Mouse (Mus musculus): ENCODE measurements at regions not wholly inside any gene's neighbourhood (a gene's known extent, or its start where the extent isn't known, plus 50 kb on each side); places are given as distances from the start of the nearest gene placed in this dataset.

DNA sequence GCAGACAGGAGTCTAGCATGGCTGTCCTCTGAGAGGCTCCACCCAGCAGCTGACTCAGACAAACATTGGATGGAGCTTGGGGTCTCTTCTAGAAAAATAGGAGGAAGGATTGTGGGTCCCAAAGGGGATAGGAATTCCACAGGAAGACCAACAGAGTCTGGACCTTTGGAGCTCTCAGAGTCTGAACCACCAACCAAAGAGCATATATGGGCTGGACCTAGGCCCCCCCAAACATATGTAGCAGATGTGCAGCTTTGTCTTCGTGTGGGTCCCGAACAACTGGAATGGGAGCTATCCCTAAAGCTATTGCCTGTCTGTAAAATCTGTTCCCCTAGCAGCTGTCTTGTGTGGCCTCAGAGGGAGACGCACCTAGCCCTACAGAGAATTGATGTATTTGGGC lies 50.1 kb upstream of the Cpm start:
- no peak for DNase-seq (ENCODE audit: low read depth, low spot score)

DNA sequence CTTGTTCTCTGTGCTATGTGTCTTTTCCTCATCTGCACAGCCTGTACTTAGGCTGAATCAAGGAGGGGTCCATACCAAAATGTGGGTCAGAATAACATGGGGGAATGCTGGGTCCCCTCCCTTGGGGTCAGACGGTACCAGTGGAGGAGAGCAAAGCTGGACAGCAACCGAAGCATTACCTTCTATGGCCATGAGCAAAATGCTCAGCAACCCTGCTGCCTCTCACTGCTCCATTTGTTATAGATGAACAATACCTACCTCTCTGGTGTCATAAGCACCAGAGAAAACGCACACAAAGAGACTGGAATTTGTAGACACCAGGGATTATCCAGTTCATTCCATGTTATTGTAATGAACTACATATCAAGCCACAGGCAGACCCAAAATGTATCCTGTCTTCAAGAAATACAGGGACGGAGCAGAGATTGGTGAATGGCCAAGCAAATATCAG lies 50.6 kb upstream of the Cpm start:
- no peak for DNase-seq (ENCODE audit: low read depth, low spot score)

DNA sequence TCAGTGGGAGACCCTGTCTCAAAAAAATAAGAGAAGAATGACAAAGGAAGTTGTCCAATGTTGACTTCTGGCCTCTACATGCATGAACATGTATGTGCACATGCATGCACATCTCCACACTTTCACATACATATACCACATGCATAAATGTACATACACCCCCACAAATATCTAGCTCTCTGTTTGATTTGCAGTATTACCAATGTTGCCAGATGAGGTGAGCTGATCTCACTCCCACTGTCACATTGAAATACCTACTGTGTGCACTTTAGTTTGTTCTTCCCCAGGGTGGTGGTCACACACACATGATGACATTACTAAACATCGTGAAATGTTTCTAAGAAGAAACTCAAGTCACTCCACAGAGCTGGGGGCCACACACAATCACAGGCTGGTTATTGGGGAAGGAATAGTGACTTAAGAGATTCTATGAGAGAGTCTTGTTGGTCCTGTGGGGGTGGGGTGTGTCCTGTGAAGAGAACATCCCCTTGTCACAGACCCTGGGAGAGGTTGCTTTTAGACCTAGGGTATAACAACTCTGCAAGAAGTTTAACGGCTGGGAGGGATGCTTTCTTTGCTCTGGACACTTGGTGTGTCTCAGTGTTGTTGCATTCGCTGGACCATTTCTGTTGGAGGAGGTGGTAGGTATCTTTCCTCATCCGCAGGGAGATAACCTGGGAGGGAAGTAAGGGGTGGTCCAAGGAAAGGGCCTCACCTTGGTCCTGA lies 51.2 kb upstream of the Cpm start:
- DNase-seq (ENCODE audit: low read depth, low spot score), result no peak

DNA sequence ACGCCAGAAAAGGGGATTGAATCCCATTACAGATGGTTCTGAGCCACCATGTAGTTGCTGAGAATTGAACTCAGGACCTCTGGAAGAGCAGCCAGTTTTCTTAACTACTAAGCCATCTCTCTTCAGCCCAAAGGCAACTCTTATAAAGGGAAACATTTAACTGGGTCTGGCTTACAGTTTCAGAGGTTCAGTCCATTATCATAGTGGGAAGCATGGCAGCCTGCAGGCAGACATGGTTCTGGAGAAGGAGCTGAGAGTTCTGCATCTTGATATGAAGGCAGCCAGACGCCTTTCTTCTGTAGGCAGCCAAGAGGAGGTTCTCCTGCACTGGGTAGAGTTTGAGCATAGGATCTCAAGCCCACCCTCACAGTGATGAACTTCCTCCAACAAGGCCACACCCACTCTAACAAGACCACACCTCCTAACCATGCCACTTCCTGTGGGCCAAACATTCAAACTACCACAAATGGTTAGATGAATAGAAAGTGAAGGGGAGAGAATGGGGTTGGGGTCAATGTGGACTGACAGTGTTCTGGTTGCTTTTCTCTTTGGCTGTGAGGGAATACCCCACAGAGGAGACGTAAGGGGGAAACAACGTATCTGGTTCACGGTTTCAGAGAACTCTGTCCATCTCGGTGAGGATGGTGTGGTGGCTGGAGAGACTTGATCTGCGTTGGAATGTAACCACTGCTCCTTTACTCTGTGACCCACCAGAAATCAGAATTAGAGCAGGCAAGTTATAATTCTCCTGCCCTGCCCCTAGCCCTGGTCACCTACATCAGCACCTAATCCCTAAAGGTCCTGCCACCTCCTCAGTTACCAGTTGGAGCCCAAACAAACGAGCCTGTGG lies 52.2 kb upstream of the Cpm start:
- no peak for DNase-seq (ENCODE audit: low read depth, low spot score)

DNA sequence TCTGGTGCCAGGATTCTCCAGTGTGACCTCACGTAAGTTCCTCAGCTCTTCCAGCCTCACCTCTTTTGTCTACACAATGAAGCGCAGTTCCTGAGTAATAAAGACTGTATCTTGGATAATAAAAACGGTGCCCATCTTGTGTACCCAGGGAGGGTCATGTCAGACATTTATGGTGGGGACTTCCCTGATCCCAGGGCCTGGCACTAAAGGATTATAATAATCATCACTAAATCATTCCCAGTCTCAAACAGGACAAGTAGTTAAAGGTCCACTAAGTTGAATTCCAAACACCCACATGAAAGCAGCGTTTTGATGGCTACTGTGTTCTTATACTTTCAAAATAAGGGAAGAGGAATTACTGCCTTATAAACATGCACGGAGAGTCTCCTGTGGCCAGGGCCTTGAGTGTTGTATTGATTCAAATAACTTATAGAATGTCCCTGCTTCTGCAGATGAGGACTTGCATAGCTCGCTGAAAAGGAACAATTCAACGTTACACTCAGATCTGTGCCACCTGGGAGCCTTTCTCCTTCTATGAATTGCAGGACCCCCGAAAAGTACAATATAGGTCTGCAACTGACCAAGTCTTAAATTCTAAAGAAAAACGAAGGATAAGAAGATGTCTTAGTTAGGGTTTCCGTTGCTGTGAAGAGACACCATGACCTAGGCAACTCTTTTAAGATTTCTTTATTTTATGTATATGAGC lies 53.0 kb upstream of the Cpm start:
- no peak for DNase-seq (ENCODE audit: low read depth, low spot score)

DNA sequence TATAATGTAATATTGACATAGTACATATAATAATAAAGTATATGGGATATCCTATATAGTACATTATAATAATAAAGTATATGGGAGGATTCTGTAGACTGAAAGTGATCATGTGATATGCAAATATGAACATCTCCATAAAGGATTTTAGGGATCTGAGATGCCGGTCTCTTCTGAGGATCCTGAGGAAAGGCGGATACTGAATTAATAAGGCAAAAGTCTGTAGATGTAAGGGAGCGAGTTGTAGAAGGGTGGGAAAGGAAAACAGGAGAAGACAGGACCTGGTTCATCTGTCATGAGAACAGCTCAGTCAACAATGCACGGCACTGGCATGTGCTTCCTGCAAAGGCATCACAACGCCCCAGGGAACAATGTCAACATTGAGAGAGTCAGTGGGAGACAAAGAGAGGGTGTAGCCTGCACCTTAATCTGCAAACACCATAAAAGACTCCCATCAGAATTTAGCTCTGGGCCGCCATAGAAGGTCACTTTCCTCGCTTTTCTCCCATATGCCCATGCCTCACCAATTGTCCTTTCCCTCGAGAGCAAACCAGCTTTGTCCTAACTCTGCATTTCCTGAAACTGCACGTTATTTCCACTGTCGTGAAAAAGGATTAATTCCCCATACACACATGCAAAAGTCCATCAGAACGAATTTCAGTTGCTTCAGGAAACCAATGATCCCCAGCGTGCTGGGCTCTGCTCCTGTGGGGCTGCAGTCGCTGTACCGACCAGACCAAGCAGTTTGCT lies 53.7 kb upstream of the Cpm start:
- DNase-seq (ENCODE audit: low read depth, low spot score), result no peak

DNA sequence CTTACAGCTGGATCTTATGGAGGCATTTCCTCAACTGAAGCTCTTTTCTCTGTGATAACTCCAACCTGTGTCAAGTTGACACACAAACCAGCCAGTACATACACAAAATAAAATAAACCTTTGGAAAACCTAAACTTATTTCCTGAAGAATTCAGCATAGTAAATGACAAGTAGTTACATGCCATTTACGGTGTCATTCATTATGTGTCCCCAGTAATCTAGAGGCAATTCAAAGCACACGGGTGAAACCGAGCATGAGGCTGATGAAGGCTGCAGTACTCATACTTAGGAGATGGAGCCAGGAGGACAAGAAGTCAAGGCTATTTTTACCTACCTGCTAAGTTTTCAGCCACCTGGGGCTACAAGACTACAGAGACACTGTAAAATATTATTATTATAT lies 54.4 kb upstream of the Cpm start:
- DNase-seq (ENCODE audit: low read depth, low spot score), result no peak

DNA sequence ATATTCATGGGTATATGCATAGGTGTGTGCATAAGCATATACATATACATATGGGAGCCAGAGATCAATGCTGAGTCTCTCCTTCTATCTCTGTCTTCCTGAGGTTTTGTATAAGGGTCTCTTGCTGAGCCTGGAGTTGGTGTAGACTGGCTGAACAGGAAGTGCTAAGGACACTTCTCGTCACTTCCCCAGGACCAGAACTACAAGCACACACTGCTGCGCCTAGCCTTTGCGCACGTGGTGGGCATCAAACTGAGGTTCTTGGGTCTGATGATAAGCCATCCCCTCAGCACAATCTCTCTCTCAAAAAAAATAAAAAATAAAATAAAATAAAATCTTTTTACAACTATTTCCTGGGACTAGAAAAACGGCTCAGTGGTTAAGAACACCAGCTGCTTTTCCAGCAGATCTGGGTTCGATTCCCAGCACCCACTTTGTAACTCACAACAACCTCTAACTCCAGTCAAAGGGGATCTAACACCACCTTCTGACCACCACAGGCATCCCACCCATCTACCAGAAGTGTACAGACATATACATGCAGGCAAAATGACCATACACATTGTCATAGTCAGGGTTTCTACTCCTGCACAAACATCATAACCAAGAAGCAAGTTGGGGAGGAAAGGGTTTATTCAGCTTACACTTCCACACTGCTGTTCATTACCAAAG lies 55.1 kb upstream of the Cpm start:
- DNase-seq (ENCODE audit: low read depth, low spot score), result no peak

DNA sequence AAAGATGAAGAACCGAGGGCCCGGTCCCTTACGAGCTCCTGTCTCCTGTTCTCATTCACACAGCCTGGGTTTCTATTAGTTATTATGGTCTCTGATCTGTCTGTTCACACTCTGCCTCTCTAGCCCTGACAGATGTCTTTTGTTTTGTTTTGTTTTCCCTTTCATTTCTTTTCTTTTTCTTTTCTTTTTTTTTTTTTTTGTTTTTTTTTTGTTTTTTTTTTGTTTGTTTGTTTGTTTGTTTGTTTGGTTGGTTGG lies 55.8 kb upstream of the Cpm start:
- DNase-seq (ENCODE audit: low read depth, low spot score), result no peak

DNA sequence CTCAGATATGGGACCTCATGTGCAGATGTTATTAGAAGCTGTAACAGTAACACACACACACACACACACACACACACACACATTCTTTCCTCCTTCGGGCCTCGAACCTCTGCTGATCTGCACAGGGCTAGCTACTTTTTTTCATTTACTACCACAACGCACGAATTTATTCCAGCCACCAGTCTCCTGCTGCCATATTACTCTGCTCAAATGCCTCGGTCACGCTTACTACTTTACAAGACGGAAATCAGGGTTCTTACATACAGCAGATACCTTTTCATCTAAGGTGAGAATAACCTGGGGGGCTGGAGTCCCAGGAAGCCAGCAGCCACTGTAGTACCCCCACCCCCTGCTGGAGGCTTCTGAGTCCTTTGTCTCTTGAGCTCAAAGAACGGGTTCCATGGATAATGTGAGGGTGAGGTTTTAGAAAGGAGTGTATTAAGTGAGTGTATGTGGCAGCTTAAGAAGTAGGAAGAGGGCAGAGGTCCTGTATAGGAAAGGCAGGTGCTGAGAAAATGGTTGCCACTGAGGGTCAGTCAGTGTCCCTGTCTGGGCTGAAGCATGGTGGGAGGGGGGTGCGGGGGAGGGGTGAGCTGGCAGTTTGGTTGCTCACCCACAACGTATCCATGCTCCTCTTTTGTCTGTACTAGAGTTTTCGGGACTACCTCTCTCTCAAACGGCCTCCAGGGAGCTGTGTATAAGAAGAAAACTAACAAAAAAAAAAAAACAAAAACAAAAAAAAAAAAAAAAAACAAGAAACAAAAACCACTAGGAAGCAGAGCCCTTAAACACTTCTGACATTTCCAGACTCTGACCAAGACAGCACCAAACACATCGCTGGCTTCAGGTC lies 56.3 kb upstream of the Cpm start:
- no peak for DNase-seq (ENCODE audit: low read depth, low spot score)

DNA sequence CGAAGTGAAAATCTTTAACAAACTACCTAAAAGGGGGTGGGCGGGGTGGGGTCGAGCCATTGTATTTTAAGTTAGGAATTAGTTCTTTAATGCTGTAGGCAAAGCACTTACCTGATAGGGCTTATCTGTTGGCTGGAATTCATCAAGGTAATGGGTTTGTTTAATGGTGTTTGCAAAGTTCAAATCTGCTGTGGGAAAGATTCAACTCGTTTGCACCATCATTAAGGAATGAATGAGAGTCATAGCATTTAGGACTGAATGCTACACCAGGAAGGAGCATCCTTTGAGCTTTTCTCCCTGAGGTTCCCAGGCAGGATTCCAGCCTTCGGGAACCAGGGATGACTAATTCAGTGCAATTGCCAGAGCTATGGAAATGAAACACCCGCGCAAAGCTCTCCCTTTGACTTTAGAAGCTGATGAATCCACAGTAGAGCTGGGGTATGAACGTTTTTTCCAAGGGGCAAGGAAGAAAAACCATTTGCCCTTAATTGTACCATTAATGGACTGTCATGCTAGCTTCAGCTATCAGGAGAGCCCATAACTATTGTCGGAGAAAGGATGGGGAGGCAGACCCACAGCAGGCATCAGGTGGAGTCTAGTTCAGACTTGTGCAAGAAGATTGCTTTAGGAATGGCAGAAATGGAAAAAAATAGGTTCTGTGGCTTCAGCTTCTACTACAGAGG lies 57.3 kb upstream of the Cpm start:
- no peak for DNase-seq (ENCODE audit: low read depth, low spot score)

DNA sequence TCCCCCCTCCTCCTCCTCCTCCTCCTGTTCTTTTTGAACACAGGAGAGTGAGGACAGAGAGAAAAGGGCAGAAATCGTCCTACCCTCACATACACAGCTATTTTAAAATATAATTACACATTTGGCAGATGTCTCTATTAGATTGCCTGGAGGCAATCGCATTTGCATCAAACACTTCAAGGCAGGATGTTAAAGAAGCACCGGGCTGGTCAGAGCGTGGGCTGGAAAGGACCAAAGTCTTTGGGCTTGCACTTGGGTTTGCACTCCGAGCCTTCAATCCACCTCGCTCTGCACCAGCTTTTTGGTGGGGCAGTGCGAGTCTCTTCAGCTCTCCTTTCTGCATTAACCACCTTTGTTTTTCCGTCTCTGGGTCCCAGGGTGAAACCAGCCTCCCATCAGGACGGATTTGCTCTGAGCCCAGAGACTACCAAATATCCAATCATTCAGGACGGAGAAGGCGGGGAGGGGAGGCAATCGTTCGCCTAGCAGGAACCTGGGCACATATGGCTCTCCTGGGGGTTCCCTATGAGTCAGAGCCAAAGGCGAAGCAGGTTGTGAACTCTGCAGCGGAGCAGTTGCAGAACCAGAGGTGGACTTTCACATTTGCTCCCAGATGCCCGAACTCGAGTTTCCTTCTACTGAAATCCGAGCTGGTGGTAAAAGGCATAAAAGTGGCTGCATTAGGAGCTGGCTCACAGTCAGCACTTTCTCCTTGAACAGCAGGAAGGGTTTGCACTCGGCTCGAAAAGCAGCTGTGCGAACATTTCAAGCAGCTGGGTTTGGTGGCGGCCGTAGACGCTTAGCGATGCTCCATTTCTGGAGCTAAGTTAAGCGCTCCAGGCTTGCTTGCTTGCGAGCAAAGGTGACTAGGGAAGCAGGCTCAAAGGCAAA lies 58.1 kb upstream of the Cpm start:
- no peak for DNase-seq (ENCODE audit: low read depth, low spot score)

DNA sequence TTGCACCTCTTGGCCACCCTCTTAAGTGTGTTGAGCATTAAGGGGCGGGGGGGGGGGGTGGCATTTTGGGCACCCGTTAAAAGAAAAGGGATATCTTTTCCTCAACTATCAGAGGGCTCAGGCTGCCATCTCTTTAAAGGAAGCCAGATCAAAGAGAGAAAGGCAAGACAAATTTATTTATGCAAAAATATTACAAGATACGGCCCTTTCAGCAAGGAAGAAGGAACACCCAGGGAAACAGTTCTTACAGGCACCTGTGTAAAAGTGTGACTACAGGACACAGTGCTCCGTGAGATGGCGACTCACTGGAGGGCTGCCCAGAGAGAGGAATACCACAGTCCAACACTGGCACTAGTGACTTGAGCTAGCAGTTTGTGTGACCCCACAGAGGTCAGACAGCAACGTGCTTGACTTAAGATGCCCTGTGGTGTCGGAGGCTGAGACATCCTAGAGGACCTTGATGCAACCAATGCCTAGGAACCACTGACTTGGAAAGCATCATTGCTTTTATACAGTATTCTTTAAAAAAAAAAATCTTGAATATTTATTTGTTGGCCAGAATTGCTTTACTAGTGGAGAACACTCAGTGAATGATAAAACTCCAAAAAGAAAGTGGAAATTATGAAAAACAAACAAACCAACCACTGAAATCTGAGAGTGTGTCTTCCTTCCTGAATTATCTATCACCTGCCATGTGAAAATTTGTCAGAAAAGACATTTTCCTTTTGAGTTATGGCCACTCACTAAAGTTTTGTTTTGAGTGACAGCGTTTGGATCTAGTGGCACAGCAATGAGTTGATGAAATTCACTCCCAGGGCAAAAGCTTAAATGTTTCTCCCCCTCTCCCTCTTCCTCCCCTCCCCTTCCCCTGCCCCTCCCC lies 59.0 kb upstream of the Cpm start:
- no peak for DNase-seq (ENCODE audit: low read depth, low spot score)

DNA sequence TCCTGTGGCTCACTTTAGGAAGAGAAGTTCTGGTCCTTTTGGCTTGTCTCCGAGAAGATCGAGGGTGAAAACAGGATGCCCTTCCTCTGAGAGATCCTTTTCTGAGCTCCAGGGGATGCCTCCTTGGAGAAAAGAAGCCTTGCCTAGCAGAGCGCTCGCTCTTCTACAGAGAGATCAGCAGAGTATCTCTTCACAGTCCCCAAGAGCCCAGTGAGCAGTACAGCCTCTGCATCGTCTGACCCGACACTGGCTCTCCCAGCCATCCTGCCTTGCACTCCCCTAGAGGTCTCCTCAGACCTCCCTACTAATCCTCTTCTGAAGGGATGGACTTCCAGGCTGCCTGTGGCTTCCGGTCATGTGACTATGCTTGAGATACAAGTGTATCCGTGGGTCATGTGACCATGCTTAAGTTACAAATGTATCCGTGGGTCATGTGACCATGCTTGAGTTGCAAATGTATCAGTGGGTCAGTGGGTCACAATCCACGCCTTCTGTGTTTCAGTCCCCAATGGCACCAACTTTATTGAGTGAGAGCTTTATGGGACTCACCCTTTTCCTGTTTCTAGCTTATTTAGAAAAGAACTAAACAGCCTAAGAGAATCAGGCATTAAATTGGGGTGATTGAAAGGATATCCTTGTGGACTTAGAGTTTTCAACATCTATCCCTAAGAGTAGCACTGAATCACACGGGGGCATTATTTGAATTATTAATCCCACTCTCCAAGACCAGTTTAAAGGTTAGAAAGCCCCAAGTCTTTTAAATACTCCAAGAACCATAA lies 59.8 kb upstream of the Cpm start:
- no peak for DNase-seq (ENCODE audit: low read depth, low spot score)

DNA sequence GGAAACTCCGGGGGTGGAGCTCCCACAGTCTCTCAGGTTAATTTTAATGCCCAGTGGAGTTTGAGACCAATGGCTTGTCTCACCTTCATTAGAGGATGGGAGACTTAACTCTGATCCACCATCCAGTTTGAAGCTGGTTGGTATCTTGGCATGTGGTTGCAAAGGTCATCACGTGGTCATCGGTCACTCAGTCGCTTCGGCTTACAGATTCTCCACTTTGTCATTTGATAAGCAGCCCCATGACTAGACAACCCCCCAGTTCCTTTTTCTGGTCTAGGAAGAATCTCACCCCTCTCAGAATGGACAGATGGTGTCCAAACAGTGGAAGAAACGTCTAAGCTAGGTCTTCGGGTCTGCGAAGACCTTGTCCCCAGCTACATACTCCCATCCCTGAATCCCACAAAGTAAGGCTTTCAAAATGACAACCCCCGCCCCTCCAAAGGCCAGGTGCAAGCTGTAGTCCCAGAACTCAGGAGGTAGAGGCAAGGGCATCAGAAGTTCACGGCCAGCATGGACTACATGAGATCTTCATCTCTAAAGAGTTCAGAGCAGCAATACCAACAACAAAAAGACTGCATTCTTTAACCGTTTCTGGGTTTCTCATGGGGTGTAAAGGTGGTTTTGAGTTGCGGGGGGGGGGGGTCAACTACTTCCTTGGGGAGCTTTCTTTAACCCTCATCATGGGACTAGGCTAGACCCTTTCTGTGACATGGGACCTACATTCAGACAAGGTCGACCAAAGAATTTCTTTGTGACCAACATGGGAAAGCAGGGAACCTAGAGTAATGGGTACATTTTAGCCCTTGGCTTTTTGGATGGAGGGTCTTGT lies 60.6 kb upstream of the Cpm start:
- DNase-seq (ENCODE audit: low read depth, low spot score), result no peak

DNA sequence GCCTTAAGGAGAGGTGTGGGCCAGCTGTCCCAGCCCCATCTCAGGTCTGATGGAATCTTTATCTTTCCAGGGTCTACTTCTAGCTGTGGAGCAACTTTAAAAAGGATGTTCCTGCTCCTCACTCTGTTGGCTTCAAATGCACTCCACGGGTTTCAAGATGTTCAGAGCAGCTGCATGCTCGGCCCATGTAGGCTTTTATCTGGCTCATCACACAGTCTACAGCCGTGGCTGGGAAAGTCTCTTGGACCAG lies 61.2 kb upstream of the Cpm start:
- DNase-seq (ENCODE audit: low read depth, low spot score), result no peak
